Mouse (Mus musculus) heart, postnatal 36 days (tissue): Measurements from ENCODE around the gene Kcne4. TPM values are rescaled to one million over a fixed set of nuclear protein-coding genes. Genes with fewer than 3 reads are reported as not detected.

Experiments used
- DNase-seq, 2 experiments: peaks; one replicate each; pipeline ENCODE4 v3.0.0; 2021 to 2022
- intact Hi-C: fragments of 180-260 bp; cut with DNase I; formaldehyde crosslinking; loops from one replicate; pipeline ENCODE4 v1.15.1; 2025
- total RNA-seq, 2 experiments: library from RNA; stranded (reverse); gene quantifications; 2 replicates each; pipeline ENCODE4 v1.2.3; 2021

Gene Kcne4
- total RNA-seq, 2 experiments from 2014 or later: 1.5 TPM

DNA sequence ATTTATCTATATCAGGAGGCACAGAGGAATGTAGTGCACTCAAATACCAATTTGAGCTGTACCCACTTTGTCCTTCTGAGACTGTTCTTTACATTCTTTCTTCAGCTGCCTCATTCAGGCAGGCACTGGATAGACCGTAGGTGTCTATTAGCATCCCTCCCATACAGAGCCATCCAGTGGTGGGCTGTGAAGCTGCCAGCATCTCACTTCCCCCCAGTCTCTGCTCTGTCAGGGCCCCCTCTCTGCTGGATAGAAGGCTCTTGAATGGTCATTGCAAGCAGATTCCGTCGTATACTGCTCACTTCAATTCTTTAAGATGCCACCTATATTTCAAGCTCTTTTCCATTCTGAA, 36.5 kb downstream of the Kcne4 start:
- no peak for DNase-seq
- intact Hi-C loops: no loop called here

DNA sequence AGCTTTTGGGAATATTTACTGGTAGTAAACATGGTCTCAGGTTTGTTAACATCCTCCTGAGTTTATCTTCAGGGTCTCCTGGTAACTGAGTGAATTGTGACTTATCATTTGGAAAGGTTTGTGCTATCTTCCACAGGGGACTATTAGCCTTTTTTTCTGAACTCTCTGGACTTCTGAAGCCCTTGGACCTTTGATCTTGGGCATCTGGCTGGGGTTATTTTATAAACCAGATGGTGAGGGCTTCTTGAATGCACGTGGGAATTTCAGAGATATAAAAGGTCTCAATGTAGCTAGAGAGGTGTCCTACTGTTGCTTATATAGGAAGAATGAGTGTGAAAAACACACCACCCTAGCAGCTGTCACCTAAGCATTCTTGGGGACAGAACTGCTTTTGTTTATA, 37.7 kb downstream of the Kcne4 start:
- no peak for DNase-seq
- intact Hi-C loops: no loop called here

DNA sequence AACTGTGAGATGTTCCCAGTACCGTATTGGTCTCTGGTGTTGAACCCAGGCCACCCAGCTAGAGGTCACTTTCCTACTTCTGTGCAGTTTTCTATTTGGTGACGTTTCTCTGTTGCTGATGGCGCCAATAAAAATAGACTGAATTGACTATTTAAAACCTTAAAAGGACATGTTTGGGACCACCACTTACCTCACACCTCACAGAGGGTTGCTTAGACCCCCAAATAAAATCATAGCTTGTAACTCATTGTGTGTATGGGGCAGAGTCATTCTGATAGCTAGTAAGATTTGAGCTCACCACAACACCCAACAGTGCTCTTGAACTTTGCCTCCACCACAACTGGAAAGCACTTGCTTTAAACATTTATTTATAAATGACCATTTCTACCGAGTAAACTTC, 43.0 kb downstream of the Kcne4 start:
- intact Hi-C loops: no loop called here
- no peak for DNase-seq

DNA sequence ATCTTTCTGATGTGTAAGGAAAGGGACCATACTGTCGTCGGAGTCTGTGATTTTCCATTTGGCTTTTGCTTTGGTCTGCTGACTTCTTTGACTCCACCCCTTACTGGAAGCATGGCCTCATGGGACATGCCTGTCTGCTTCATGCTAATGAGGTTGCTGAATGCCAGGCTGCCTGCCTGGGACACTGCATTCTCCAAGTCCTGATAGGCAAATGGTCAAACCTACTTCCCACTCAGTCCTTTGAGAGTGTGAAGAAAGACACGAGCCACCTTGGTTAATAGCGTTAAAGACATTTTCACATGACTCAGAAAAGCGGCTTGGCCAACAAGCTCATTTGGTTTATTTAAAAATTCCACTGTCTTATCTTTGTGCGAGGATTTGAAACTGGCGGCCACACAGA, 43.5 kb downstream of the Kcne4 start:
- DNase-seq: peak; percentile 62 to 67
- intact Hi-C loops: loop anchor here (5.0 kb wide), 1 partner anchor 133 kb away; no protein-coding TSS in a partner anchor

DNA sequence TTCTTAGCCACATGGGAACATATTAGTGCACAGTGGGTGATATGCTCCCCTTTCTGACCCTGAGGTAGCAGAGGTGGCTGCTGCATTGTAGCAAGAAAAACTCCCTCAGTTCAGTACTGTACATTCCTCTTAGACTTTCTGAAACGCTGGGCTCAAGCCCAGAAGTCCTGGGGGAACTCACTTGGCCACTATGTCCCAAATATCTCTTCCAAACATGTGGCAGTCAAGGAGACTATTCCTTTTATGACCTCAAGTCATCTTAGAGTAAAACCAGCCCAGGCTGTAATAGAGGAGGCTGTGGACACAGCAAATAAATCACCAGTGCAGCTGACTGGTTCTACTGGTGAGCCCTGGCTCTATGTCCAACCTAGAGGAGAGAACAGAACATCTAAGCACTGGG, 45.7 kb downstream of the Kcne4 start:
- intact Hi-C loops: loop anchor here (2.0 to 5.0 kb wide), 2 partner anchors 43 to 135 kb away; no protein-coding TSS in a partner anchor
- DNase-seq: peak; percentile 41 to 43

DNA sequence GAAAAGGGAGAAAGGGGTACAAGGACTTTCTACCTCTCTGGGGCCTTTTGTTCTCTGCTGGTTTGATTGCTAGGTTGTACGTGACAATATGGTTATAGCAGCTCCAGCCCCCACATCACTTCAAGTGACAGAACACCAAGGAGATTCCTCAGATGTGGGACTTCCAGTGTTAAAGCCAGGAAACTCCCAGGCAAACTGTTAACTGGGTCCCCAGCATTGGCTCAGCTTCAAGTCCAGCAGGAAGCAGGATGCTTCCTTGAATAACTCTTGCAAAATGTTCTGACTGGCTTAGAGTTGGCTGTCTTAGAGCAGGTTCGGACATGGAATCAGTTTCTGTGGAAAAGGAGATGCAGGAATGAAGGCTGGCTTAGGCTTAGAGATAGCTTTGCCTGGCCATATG, 47.3 kb downstream of the Kcne4 start:
- intact Hi-C loops: loop anchor here (2.0 to 5.0 kb wide), 2 partner anchors 45 to 137 kb away; no protein-coding TSS in a partner anchor
- DNase-seq: peak; percentile 42 to 52

DNA sequence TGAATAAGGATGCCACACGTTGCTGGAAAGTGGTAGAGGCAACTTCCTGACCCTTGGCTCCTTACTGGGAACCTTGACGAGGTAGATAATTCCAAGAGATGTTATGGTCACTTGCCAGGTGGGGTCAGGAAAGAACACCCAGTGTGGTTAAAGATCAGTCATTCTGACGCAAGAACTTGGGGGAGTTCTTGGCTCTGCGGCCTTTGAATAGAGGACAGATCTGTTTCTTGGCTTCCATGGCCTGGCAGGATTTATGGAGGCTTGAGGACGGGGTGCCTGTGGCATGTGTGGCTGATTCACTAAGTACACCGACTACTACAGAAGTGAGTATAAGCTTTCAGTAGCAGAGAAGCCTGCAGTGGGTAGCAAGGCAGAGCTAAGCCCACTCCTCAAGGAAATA, 47.8 kb downstream of the Kcne4 start:
- intact Hi-C loops: loop anchor here (5.0 kb wide), 1 partner anchor 137 kb away; no protein-coding TSS in a partner anchor

DNA sequence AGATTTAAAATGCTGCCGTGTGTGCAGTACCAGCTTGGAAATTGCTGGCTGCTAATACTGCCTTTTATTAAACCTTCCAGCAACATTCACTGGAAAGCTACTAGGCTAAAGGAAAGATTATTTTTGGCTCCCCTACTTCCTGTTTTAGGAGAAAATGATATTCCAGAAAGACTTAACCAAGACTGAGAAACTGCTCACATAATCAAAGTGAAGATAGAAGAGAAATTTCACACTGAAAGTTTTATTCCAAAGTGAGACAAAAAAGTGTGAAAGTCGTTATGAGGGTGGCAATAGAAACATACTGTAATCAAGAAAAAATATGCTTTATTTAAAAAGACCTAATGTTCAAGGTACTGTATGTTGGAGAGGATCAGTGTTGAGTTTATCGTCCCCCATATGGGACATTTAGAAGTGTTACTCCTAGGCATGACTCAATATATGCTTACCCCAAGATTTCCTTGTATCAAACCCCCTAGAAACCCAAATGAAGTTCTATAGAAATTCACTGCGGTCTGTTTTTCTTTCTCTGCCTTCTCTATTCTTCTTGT, 48.3 kb downstream of the Kcne4 start:
- no peak for DNase-seq
- intact Hi-C loops: loop anchor here (5.0 kb wide), 1 partner anchor 138 kb away; no protein-coding TSS in a partner anchor

More for the DNA sequence above, 47.8 kb downstream of the Kcne4 start:
- DNase-seq: peak; percentile 45 to 54

DNA sequence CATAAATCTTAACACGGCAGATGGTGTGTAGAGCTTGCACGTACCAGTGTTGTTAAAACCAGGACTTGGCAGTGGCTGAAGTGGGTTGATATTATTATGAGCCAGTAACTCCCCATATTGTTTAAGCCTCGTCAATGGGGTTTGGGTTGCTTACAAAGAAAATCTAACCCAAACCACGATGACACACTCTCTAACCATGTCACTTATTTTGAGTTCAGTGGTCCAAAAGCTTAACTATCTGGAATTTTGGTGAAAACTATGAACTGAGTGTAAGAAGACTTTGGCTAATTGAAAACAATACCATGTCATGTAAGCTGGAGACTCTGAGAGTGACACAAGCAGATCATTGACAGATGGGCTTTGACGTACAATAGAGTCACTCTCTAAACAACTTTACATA, 49.4 kb downstream of the Kcne4 start:
- intact Hi-C loops: no loop called here
- DNase-seq: no peak

DNA sequence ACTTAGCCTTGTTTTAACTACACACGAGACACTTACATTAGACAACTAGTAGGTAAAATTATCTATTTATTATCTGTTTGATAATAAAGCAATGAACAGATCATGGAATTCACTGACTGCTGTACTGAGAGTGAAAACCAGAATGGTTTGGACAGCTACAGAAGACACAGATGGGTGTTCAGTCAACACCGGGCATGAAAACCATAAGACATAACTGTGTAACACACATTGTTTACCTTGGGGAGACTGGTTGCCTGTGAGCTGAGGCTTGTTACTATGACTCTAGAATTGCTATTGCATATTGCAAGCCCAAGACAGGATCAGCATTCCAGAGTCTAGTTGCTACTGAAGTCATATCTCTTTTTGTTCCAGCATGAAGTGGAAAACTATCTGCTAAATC, 49.9 kb downstream of the Kcne4 start:
- no peak for DNase-seq
- intact Hi-C loops: no loop called here

Other genes with a start within 250 kb of the Kcne4 start
- 1 to 10 TPM; 4.3 to 5.4 TPM for gene Acsl3, start 158.9 kb upstream of the Kcne4 start, total RNA-seq
- 1 to 10 TPM in 1 of 2 experiments, under 1 TPM in 1; 0.98 to 1.1 TPM for gene Utp14b, start 158.7 kb upstream of the Kcne4 start, total RNA-seq